Mouse (Mus musculus): ENCODE measurements at regions not wholly inside any gene's neighbourhood (a gene's known extent, or its start where the extent isn't known, plus 50 kb on each side); places are given as distances from the start of the nearest gene placed in this dataset.

- intact Hi-C loops (cut with DNase I) = no loop called here
- no peak for DNase-seq
Observed at GRCm38 (mm10) chr2:103888023-103888422, 69.8 kb upstream of the Lmo2 start.

DNA sequence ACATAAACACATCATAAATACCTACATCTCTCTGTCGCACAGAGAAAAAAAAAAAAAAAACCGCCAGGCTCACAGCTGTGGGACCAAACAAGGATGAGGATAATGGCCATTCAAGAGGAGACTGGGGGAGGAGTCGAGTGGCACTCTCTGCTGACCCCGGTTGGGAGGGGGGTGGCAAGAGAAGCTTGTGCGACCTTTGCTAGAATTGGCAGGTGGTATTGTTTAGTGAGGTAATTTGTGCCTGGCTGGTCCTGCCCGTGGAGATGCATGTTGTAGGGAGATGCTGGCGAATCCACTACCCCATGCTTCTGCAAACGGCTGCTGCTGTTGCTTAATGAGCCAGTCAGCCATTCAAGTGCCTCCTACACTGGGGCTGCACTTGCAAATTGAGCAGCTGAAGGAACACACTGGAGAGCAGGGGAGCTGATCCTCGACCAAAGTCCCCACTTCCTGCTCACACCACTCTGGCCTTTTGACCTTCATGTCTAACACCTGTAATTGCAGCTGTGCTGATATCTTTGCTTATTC, 66.5 kb upstream of the Lmo2 start:
- DNase-seq = no peak
- intact Hi-C loops (cut with DNase I) = no loop called here

- intact Hi-C loops (cut with DNase I) = no loop called here
- no peak for DNase-seq
Observed at GRCm38 (mm10) chr2:103893159-103893740, 64.5 kb upstream of the Lmo2 start.

GRCm38 (mm10) chr2:103893805-103894204, 64.0 kb upstream of the Lmo2 start:
- intact Hi-C loops (cut with DNase I) = no loop called here
- DNase-seq = no peak

DNA sequence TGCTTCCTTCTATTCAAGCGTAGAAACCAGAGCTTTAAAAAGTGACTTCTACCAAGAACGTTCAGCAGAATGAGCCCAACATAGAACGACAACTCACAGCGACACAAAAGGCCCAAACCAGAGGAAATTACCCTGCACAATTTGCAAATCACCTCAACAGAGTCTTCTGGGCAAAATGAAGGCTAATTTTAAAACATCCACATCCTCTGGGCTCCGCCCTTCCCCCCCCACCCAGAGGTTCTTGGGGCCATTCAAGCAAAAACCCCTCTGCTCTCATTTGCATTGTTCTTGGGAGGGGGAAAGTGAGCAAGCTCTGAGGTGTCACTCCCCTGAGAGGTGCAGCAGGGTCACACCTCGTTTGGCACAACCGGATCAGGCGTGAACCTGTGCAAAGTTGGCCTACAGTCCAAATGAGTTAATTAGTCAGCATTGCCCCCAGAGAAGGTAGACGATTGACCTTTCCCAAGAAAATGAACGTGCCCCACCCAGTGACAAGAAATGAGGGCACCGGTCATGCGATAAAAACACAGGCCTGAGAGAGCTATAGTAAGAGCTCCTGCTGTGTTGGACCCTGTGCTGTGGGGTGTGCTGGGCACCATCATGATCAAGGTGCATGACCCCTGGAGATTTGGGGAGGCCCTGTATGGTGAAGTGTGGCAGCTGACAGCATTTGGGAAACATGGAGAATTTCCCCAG, 62.7 kb upstream of the Lmo2 start:
- intact Hi-C loops (cut with DNase I) = no loop called here
- no peak for DNase-seq

DNA sequence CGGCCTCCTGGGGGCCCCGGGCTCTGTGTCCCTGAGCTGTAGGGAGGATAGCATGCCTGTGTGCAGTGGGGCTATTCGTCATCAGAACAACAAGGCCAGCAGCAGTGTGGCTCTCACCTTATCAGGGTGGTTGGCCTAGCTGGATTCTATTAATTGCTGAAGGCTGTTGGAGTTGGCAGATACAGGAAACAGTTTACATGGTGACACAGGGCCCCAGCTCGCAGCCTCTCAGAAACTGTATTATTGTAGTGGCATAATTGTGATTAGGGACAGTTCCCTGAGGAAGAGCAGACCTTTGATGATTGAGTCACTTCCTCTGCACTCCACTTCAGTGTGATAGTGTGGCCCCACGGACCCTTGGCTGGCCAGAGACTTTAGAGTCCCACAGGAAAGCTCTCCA, 61.6 kb upstream of the Lmo2 start:
- intact Hi-C loops (cut with DNase I) = no loop called here
- DNase-seq = peak; percentile 36 to 50

- DNase-seq = no peak
- intact Hi-C loops (cut with DNase I) = no loop called here
Observed at GRCm38 (mm10) chr2:103896814-103897213, 61.0 kb upstream of the Lmo2 start.

GRCm38 (mm10) chr2:103899713-103900112, 58.1 kb upstream of the Lmo2 start:
- peak; percentile 37 to 60 for DNase-seq
- intact Hi-C loops (cut with DNase I) = loop anchor here (2.0 kb wide), 1 partner anchor 71 kb away; no protein-coding TSS in a partner anchor

- peak; percentile 55 to 72 for DNase-seq
Observed at GRCm38 (mm10) chr2:103900384-103900783, 57.4 kb upstream of the Lmo2 start.

GRCm38 (mm10) chr2:103901457-103901856, 56.3 kb upstream of the Lmo2 start:
- DNase-seq = no peak
- intact Hi-C loops (cut with DNase I) = loop anchor here (2.0 kb wide), 1 partner anchor 69 kb away; no protein-coding TSS in a partner anchor

More at GRCm38 (mm10) chr2:103900384-103900783, 57.4 kb upstream of the Lmo2 start:
- intact Hi-C loops (cut with DNase I) = loop anchor here (2.0 kb wide), 1 partner anchor 70 kb away; no protein-coding TSS in a partner anchor

DNA sequence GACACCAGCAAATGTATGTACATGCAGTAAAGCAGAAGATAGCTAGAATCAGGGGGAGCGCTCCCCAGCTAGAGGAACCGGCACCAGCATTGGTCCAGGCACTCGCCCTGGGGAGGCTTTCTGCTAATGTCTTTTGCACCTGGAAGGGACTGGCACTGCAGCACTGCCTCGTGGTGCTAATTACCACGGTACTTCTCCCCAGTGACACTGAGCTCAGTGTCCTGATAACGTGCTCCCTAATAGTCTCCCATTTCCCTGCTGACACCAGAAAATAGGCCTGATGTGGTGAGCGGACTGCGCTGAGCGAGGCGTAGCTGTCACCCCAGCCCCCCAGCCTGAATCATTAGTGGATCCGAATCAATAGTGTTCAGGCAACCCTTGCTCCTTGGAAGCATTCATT, 55.0 kb upstream of the Lmo2 start:
- no peak for DNase-seq
- intact Hi-C loops (cut with DNase I) = no loop called here

DNA sequence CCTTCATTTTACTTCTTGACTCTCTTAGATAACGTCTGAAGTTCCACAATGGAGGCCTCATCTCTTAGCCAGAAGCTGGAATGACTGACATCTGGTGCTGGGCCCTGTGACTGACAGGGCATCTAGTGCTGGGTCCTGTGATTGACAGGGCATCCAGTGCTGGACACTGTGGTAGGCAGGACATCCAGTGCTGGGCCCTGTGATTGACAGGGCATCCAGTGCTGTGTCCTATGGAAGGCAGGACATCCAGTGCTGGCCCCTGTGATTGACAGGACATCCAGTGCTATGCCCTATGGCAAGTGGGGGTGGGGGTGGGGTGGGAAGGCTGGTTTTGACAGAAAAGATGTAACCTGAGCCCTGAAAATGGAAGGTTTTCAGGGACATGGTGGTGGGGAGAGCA, 52.1 kb upstream of the Lmo2 start:
- no peak for DNase-seq

DNA sequence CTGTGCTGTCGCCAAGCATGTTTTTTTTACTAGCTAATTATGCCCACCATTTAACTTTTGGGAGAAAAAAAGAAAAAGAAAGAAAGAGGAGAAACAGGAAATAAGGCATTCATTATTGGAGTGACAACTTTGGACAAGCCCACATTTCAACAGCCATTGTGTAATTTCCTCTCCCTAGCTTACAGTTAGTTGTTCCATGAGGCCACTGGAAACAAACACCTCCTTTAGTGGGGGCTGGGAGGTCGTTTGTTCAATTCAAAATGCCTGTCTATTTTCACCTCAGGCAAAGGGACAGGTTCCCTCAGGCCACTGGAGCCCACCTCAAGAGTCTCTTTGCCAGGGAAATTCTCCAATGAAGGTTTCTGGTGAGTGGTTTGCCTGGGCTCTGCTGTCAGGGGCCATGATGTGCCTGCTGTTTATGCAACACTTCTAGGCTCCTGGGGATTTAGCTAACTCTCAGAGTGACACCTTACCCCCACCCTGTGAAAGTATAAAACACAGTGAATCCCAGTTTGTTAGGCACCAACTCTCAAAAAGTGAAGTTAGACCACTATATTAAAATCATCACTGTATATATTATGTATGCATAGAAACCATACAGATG, 51.1 kb upstream of the Lmo2 start:
- no peak for DNase-seq
- intact Hi-C loops (cut with DNase I) = no loop called here

More for the DNA sequence above, 52.1 kb upstream of the Lmo2 start:
- intact Hi-C loops (cut with DNase I) = no loop called here

Data from heart, postnatal 14 days (tissue).